ENCODE assay signal across 17 mouse cellular contexts in the genomic region with DNA sequence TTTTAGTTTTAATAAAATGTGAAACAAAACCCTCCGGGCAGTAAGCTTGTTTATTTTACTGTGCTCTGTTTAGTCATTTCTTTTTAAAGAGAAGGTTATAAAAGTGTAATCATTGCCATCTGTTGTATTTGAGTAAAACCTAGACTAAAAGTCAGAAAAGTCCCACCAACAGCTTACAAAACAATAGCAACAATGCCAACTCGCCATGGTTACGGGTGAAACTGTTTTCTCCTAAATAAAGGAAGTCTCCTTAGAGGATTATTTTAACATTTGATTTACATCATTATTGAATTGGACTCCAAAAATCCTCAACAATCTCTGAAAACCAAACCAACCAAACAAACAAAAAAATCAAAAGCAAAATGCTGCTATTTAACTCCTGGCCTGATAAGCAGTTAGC. TPM values are rescaled to one million over a fixed set of nuclear protein-coding genes. Genes with fewer than 3 reads are reported as not detected.
A peak's percentile ranks its signal among the peaks of the same experiment; 100 is the strongest.
DNase-seq lines count a peak whose midpoint lies in the region; ATAC-seq lines count a peak whose summit lies in the region.
"Had no signal": no experiment of that assay in that cellular context is flagged by ENCODE, and none has a peak within 500 bp of the region (broad histone marks: within the 10 kb centered on the region; RNA-seq: fewer than 3 reads in every experiment).

No protein-coding gene starts in this region.

- H3K27me3 ChIP-seq in limb, embryonic 12.5 days: no peaks in the 10 kb centered on the region
- H3K27me3 ChIP-seq: heart, embryonic 15.5 days; hindbrain, embryonic 15.5 days; limb, embryonic 15.5 days; neural tube, embryonic 12.5 days had no signal

- H3K27ac ChIP-seq in limb, embryonic 12.5 days: 0 out of 2 replicates have a peak overlapping the region, but pooled peaks have one; percentile 1
- H3K27ac ChIP-seq: forebrain, embryonic 10.5 days; heart, embryonic 15.5 days; hindbrain, embryonic 15.5 days; limb, embryonic 15.5 days; neural tube, embryonic 12.5 days had no signal

- ATAC-seq in limb, embryonic 12.5 days (ENCODE audit: insufficient number of reproducible peaks, insufficient read depth, low FRiP score, low TSS enrichment, low read depth): no peak; the same call in 1 of the 2 replicates
- ATAC-seq: intestine, postnatal 0 days had no signal

- intact Hi-C loops in heart, postnatal 10 days (cut with DNase I): loop anchor here (5.0 kb wide), 1 partner anchor 518 kb away; no protein-coding TSS in a partner anchor

- H3K9ac ChIP-seq in limb, embryonic 12.5 days (replicated peaks): no peak overlapping the region
- H3K9ac ChIP-seq: heart, embryonic 15.5 days; hindbrain, embryonic 15.5 days; limb, embryonic 15.5 days; neural tube, embryonic 12.5 days had no signal

- H3K4me1 ChIP-seq in limb, embryonic 12.5 days (replicated peaks): peaks cover 7% of the 10 kb centered on the region; the same call in 1 of the 2 replicates
- H3K4me1 ChIP-seq: forebrain, embryonic 10.5 days; heart, embryonic 15.5 days; hindbrain, embryonic 15.5 days; limb, embryonic 15.5 days; neural tube, embryonic 12.5 days had no signal

- H3K4me3 ChIP-seq in limb, embryonic 12.5 days (replicated peaks): no peak overlapping the region
- H3K4me3 ChIP-seq: forebrain, embryonic 10.5 days; heart, embryonic 15.5 days; hindbrain, embryonic 15.5 days; limb, embryonic 15.5 days; neural tube, embryonic 12.5 days had no signal

- 44% methylated on average over 3 of the region's 3 CpGs for WGBS in limb, embryonic 12.5 days

- no peaks in the 10 kb centered on the region for H3K9me3 ChIP-seq in limb, embryonic 12.5 days
- H3K9me3 ChIP-seq: forebrain, embryonic 10.5 days; heart, embryonic 15.5 days; hindbrain, embryonic 15.5 days; limb, embryonic 15.5 days; neural tube, embryonic 12.5 days had no signal

- peak; percentile 14 to 25 for DNase-seq in heart, postnatal 10 days
- no peak for DNase-seq in heart, adult 8-10 months (ENCODE audit: low spot score)
- peak; percentile 52 for DNase-seq in NIH3T3 (ENCODE audit: low read depth)
- DNase-seq in fibroblast of lung, adult 2 months (ENCODE audit: low read depth): peak; percentile 16
- DNase-seq in right cerebral cortex, postnatal 14 days: no peak
- DNase-seq in kidney, adult 9 months: no peak
- DNase-seq in Muller cell, postnatal 12 days (ENCODE audit: inconsistent ontology term): no peak
- DNase-seq: adrenal gland, postnatal 10 days; cerebellum, postnatal 10 days had no signal

- H3K4me2 ChIP-seq in limb, embryonic 12.5 days: no peak overlapping the region
- H3K4me2 ChIP-seq: heart, embryonic 15.5 days; hindbrain, embryonic 15.5 days; limb, embryonic 15.5 days; neural tube, embryonic 12.5 days had no signal

- no peaks in the 10 kb centered on the region for H3K36me3 ChIP-seq in limb, embryonic 12.5 days
- H3K36me3 ChIP-seq: forebrain, embryonic 10.5 days; heart, embryonic 15.5 days; hindbrain, embryonic 15.5 days; limb, embryonic 15.5 days; neural tube, embryonic 12.5 days had no signal

RNA-seq across cellular contexts. Expression of a gene that starts 35.6 kb away (rescaled TPM):
- under 1 TPM; 0.32 to 0.86 TPM for total RNA-seq in heart, postnatal 10 days (2021)
- total RNA-seq in heart, adult 8-10 months (2022): under 1 TPM in 3 of 4 experiments, not detected in 1; 0.19 to 0.60 (median 0.19) TPM
- 0.13 and 0.78 TPM in 2 replicates for polyA plus RNA-seq in limb, embryonic 12.5 days (2016; fragmentation: Nextera tagmentation; extraction: Ambion mirVana)
- polyA plus RNA-seq: C2C12 had no signal

RNA-seq across cellular contexts. Expression of a gene that starts 55.7 kb away (rescaled TPM):
- 1 to 10 TPM; 1.9 TPM for total RNA-seq in heart, postnatal 10 days (2021)
- 1 to 10 TPM in 1 of 4 experiments, under 1 TPM in 3; 0.38 to 1.0 (median 0.75) TPM for total RNA-seq in heart, adult 8-10 months (2022)
- 8.4 and 9.9 TPM in 2 replicates for polyA plus RNA-seq in limb, embryonic 12.5 days (2016; fragmentation: Nextera tagmentation; extraction: Ambion mirVana)

Comparison
In these comparisons a context has a peak if more than half of its experiments do, and no peak if none do; other contexts are left out.
1. DNase-seq: peak in heart, postnatal 10 days (2 of 2), NIH3T3 (single experiment) and fibroblast of lung, adult 2 months (single experiment); none in heart, adult 8-10 months (single experiment), right cerebral cortex, postnatal 14 days (single experiment), kidney, adult 9 months (single experiment) and Muller cell, postnatal 12 days (single experiment).